Mouse (Mus musculus) left cerebral cortex, postnatal 10 days (tissue): Measurements from ENCODE around the gene Pik3ip1. TPM values are rescaled to one million over a fixed set of nuclear protein-coding genes. Genes with fewer than 3 reads are reported as not detected.

ENCODE experiments used
- DNase-seq, 2 experiments: peaks; one replicate each; pipeline ENCODE4 v3.0.0; 2021 to 2022; ENCODE audit warnings: low spot score in 2 of 2, mixed read lengths in 1 of 2; ENCODE audit errors: extremely low spot score in 1 of 2
- intact Hi-C: fragments of 180-260 bp; cut with DNase I; formaldehyde crosslinking; loops from one replicate; pipeline ENCODE4 v1.15.1; 2025
- total RNA-seq, 2 experiments: library from RNA; stranded (reverse); gene quantifications; 2 replicates each; pipeline ENCODE4 v1.2.3; 2021

Gene Pik3ip1
- total RNA-seq, 2 experiments from 2014 or later = 20.5 to 24.0 TPM

DNA sequence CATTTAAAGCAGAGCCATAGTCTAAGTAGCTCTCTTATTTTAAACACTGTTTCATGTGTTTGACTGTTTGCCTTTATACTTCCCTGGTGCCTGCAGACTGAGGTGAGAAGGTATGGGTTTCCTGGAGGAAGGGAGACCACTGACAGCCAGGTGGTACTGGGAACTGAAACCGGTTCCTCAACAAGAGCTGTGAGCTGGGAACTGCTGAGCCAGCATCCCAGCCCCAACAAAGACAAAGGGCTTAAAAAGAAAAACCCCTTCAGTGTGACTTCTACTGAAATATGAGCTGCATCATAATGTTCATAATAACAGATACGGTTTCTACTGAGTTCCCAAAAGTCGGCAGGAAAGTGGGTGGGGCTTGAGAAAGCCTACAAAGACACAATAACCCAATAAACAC, 32.7 kb downstream of the Pik3ip1 start:
- intact Hi-C loops = no loop called here

DNA sequence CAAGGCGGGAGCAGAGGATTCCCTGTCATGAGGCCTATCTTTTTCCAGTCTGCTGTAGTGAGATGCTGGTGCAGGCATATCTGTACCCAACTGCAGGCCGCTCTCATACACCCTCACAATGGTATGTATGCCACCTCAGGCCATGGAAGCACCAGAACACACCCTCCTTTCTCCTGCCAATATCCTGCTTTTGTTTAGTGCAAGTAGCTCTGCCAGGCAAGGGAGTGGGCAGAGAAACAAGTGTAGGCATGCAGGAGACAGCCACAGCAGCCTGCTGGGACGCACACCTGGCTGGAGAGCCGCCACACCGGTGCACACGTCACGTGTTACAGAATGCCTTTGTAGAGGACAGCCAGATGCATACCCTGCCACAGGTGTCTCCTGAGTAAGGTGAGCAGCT, 36.2 kb downstream of the Pik3ip1 start:
- intact Hi-C loops = no loop called here
- DNase-seq = no peak

More for the DNA sequence above, 32.7 kb downstream of the Pik3ip1 start:
- no peak for DNase-seq

DNA sequence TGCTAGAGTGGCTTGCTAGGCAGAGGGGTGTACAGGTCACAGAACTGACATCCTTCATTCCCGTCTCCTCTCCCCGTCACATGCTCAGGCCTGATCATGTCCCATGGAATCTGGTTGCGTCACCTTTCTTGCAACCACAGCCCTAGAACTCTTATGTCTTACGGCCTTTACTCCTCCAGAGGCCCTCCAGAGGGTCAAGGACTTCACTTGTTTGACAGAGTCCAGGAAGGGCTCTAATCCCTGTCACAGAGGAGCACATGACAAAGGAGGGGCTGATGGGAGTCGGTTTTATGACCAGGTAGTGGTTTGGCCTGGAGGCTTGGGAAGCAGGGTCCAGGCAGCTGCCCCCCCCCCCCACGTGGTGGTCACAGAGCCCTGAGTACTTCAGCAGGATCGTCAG, 38.8 kb downstream of the Pik3ip1 start:
- intact Hi-C loops = no loop called here
- no peak for DNase-seq

DNA sequence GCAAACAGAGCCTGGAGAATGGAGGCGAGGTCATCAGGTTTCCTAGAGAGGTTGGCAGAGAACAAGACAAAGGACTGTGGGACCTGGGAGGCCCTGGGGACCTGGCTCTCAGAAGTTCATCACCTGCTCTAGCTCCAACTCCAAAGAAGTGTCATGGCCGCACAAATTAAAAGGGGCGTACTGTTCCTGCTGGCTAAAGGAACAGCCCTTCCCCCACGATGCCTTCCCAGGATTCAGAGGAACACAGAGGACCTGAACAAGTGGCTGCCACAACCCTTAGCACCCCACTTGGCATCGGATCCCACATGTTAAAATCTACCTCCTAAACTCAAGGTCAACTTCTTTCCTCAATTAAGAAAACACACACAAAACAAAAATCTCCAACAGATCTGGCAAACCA, 39.2 kb downstream of the Pik3ip1 start:
- DNase-seq = no peak
- intact Hi-C loops = no loop called here

DNA sequence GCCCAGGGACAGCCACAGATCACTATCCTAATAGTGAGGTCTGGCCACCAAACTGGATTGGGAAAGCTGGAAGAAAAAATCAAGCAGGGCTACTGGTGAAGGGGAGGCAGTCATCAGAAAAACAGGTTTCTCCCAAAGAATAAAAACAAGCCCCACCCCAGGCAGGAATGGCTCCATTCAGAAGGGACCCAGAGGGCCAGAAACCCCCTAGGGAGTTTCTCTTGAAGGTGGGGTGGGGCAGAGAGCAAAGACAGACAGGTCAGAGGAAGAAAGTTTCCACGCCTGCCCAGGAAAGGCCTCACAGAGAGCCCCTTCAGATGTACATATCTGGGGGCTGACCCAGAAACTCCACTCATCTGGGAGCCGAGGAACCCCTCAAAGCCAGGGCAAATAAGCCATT, 40.0 kb downstream of the Pik3ip1 start:
- no peak for DNase-seq
- intact Hi-C loops = no loop called here

DNA sequence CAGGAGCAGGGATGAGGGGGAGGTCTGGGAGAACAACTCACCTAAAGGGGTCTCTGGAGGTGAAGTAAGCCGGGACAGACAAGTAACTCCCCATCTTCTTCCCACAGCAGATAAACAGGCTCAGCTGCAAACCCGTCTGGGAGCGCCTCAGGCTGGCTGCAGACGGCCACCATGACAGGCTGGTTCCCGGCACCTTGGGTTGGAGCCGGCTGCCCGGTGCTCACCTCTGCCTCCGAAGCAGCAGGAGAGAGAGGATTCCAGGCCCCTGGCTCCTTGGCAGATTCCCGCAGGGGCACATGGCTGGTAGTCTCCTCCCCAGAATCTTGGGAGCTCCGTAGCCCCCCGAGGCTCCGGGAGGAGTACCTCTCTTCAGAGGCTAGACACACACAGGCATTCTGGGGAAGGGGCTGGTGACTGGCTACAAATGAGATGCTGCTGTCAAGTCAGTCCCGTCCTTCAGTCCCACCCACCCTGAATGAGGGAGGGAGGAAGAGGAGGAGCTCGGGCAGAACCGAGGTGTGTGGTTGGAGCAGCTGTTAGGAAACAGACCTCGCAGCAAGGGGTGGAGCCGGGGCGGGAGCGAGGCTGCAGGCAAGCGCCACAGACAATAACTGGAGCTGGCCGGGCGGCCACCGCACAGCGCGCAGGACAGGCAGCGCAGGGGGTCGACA, 40.9 kb downstream of the Pik3ip1 start:
- intact Hi-C loops = no loop called here
- peak; percentile 88 to 91 for DNase-seq

DNA sequence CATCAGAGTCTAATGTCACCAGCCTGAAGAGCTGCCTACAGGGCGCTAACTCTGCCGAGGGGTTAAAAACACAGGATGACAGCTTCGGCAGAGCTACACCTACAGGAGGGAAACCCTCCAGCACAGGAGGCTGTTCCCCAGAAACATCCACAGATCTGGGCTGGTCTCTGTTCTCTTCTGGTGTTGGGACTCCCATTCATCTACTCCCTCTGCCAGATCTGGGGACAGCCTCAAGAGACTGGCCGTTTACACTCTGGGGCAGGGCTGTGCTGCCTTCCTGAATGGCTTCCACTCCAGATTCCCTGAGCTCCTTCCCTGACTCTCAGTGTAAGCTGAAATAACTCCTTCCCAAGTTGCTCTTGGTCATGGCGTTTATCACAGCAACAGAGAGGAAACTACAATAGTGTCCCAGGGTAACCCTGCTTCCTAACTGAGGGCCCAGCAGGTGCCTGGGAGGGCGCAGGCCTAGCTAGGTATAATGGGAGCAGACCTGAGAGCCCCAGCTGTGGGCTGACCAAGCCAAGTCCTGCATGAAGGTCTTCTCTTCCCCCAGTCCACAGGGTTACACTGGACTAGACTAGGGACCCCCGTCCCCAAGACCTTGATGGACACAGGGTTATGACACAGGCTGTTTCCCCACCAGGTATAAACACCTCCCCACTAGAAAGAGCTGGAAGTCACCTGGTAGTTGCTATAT, 41.5 kb downstream of the Pik3ip1 start:
- intact Hi-C loops = no loop called here
- DNase-seq = no peak

DNA sequence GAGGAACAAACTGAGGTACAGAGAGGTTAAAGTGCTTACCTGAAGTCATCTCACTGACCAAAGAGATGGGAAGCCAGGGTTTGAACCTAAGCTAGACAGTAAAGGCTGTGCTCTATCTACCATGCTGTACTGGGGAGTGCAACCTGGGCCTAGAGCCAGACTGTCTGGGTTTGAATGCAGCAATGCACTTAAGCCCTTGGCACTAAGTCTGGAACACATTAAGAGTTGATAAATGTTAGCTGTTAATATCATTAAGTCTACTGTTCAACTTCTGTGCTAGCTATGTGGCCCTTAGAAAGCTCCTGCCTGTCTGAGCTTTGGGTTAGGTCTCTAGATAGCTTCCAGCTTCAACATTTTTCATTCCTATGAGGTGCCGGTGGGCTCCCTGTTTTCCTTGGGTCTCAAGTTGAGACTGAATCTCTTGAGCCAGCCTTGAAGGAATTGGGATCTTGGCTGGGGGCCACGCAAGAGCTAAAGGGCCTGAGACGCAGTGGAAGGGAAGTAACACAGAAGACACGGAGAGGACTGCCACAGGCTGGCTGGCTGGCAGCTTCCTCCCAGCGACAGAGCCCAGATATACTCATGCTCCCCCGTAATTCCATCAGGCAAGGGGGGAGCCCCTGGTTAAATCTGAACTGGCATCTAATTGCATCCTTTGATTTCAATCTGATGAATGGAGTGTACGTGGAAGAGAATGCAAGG, 43.5 kb downstream of the Pik3ip1 start:
- intact Hi-C loops = no loop called here
- DNase-seq = peak in 1 of 2 experiments; percentile 57

DNA sequence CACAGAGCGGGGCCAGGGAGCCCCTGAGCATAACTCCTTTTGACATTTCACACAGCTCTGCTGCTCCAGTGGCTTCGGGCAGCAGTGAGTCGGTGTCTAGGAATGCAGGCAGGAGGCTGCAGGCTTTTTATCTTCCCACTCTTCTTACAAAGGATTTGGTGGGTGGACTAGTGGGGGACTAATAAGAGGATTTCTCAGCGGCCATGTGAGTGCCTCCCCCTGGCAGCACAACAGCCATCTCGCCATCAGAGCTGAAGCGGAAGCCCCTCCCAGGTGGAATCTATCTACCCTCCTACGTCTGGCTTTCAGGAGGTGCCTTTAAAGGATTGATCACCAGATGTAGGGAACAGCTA, 44.1 kb downstream of the Pik3ip1 start:
- DNase-seq = no peak

DNA sequence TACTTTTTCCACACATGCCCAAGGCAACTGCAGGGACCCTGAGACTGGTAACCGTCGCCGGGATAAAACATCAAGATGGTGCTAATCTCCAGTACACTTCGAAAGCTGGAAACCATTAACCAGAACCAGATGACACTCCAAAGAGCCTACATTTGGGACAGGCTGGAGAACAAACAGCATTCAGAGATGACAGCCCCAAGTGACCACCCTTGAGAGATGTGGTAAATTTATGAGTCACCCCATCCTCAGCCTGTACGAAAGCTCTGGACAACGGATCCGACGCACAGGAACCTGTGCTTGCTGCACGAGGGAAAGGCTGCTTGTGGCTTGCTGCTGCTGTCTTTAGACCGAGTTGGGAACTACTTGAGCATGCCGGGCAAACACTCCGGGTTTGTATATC, 44.5 kb downstream of the Pik3ip1 start:
- intact Hi-C loops = no loop called here
- no peak for DNase-seq

More for the DNA sequence above, 44.1 kb downstream of the Pik3ip1 start:
- intact Hi-C loops = no loop called here

DNA sequence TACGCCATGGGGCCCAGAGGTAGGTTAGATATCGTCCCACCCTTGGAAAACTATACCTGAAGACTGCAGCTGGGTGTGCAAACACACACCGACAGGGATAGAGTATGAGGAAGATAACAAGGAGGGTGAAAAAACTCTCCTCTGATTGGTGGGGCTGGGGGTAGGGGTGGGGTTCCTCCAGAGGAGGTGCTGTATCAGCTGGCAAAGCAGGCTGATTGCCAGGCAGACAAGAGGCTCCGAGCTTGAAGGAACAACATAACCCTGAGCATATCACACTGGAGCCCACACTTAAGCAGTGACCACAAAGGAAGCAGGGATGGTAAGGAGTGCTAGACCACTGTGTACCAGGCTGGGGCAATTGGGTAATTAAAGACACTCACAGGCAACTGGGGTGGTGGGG, 49.2 kb downstream of the Pik3ip1 start:
- DNase-seq = no peak
- intact Hi-C loops = no loop called here

DNA sequence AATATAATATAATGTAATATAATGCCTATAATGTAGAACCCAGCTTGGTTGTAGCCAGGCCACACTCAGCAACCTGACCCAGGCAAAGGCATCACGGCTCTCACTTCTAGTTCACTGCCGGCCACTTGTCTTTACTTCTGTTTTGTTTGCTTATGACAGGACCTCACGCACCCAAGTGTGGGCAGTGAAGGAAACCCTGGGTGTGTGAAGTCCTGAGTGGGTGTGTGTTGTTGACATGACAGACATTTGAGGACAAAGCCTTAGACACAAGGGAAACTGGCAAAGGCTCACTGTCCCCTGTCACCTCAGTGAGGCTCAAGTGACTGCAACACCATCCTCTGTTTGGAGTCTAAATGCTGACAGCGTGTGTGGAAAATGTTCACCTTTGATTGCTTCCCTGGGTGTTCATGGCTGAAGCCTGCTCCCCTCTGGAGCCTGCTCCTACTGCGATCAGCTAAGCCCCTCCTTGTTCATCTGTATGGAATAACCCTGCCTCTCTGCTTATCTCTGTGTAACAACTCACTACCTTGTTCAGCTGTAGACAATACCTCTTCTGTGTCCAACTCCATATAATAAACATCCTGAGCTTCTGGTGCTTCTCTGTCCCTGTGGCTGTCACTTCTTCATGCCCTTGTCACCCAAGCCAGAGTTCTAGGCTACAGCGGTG, 51.1 kb downstream of the Pik3ip1 start:
- intact Hi-C loops = loop anchor here (10.0 kb wide), 1 partner anchor 254 kb away; no protein-coding TSS in a partner anchor

DNA sequence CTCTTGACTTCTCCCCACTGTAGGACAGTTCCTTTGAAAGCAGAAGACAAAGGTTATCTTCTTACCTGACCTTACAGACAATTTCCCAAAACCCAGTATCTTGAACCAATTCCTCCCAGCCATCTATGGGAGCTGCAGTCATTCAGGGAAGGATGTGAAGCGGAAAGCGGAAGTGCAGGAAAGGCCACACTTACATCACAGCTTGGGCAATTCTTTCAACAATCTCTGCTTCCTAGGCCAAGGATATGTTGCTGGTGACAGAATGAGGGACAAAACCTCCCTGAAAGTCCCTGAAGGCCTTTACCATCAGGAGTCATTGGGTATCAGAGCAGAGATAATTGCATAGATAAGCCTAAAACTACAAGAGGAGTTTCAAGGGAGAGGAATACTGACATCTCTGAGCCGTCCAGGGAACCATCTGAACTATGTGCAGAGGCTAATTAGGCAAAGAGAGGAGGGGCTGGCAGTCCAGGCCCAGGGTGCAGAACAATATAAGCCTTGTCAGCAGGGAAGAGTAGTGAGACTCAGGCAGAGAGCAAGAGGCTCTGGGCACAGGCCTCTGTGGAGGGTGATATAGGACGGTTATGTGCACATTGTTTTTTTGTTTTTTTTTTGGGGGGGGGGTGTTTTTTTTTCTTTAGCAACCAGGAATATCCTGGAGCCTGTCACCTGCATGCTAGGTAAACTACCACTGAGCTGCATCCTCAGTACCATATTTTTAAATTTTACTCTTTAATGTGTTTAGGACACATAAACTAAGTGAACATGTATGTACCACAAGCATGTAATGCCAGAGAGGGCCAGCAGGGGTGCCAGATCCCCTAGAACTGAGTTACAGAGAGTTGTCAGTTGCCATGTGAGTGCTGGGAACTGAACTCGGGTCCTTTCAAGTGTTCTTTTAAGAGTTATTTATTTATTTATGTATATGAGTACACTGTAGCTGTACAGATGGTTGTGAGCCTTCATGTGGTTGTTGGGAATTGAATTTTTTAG, 52.7 kb downstream of the Pik3ip1 start:
- DNase-seq = no peak
- intact Hi-C loops = loop anchor here (10.0 kb wide), 1 partner anchor 252 kb away; no protein-coding TSS in a partner anchor

More for the DNA sequence above, 51.1 kb downstream of the Pik3ip1 start:
- DNase-seq = no peak

DNA sequence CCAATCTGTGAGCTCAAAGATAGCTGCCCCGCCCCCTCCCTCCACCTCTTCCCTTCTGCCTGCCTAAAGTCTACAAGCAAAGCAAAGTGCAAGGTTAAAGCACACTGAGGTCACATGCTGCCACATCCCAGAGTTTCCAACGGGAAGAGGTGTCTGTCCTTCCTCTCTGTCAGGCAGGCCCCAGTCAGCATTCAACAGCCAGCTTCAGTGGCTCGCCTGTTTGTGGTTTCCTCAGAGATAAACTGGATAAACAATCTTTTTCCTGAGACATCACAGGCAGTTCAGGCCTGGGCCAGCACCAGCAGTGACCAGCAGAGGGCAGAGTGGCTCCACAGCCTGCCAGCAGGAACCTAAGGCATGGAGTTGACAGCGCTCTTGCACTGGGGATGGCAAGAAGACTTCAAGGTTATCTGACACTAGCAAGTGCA, 56.8 kb downstream of the Pik3ip1 start:
- DNase-seq = peak; percentile 75 to 88
- intact Hi-C loops = loop anchor here (10.0 kb wide), 1 partner anchor 248 kb away; no protein-coding TSS in a partner anchor

DNA sequence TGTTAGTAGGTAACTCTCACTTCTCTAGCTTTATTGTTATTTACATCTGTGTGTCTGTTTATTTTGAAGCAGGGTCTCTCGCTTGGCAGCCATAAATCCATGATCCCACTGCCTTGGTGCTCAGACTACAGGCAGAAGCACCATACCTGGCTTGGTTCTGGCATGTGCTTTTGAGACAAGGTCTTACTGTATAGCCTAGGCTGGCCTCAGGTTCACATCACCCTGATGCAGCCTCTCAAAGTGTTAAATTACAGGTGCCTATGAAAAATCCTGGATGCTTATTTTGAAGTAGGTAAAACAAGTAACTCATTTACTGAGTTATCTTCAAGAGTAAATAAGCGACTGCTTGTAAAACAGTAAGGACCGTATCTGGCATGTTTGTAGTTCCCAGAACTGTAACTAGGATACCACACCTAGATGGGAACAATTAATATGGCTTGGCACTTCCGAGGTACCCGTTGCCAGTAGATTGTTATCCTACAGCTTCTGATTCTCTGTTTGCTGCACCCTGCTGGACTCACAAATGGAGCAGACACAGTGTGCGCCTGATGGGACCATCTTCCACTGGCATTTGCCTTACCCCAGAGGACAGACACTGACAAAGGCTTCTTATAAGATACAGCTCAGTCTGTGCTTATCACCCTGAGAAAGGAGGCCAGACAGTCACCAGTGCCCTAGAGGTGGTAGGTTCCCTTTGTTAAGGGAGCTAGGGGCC, 57.4 kb downstream of the Pik3ip1 start:
- intact Hi-C loops = loop anchor here (10.0 kb wide), 1 partner anchor 247 kb away; no protein-coding TSS in a partner anchor
- no peak for DNase-seq

DNA sequence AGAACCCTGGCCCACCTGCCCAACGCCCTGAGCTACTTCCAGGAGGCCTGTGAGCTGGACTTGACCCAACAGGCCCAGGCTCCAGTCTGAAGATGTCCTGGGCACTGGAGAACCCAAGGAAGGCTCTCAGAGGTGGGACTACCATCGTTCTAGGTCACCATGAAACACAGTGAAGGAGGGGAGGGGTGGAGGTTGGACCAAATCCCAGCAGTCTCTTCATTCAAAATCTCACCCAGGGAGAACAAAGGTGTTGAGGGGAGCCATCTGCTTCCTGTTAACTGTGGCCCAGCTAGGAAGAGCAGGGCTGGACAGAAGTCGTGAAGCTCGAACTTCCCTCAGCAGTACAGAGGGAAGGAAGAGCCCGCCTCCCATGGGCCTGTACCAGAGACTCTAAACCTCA, 59.8 kb downstream of the Pik3ip1 start:
- peak in 1 of 2 experiments; percentile 43 for DNase-seq
- intact Hi-C loops = loop anchor here (10.0 kb wide), 2 partner anchors 125 to 245 kb away; partner anchors contain the start of gene Selenom

DNA sequence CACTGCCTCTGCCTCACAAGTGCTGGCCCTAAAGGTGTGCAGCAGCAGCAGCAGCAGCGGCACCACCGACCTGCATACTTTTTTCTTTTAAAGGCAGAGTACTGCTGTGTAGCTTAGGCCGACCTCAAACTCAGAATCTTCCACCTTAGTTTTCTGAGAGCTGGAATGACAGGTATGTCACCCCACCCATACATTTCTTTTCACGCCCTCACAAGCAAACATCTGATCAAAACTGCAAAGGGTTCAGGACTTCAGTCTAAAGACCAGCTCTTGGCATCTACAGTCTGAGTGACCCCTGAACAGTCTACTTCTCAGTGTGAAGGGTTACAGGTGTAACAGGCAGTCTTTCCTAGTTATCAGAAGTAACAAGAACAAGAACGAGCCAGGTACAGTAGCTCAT, 60.6 kb downstream of the Pik3ip1 start:
- intact Hi-C loops = loop anchor here (10.0 kb wide), 1 partner anchor 124 kb away; the partner anchor contains the start of gene Selenom
- no peak for DNase-seq
